Mouse (Mus musculus): ENCODE results near the gene Abtb1. TPM values are rescaled to one million over a fixed set of nuclear protein-coding genes. Genes with fewer than 3 reads are reported as not detected.

The Abtb1 gene
- polyA plus RNA-seq, 1 experiment from 2014 or later: 26.1 TPM

DNA sequence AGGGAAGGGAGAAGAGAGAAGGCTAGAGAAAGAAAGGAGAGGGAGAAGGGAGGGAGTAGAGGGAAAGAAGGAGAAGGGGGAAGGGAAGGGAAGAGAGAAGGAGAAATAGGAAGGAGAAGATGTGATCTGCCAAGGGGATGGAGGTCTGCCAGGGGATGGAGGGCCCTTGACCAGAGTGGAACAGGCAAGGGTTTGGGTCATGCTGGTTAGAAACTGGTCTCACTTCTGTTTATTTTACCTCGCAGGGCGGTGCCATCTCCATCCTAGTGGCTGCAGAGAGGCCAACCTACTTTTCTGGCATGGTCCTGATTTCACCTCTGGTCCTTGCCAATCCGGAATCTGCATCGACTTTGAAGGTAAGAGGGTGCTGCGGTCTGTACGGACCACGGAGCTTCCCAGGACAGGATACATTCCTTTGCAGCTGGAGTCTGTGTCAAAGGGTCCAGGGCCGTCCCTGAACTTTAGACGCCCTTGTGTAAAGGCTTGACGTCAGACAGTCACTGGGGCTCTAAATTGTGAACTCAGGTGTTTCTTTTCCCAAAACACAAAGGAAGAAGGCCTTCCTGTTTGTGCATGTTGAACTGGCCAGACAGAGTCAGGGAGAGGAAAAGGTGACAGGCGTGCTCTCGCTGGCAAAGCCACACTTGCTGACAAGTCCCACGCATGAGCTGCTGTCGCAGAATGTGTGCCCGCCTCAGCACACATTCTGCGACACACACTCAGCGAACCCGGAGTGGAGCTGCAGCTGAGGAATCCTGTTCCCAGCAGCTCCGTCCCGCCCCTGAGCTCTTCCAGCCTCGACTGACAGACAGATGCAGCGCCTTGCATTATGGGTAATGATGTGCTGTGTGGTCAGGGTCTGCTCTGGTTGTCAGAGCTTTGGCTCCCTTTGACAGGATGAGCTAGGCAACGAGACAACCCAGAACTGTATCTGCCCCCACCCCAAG is 32.4 kb downstream of the Abtb1 start:
- no peaks in the 10 kb centered on the region for H3K4me1 ChIP-seq (replicated peaks; ENCODE audit: control insufficient read depth, insufficient read depth)
- H3K9ac ChIP-seq (ENCODE audit: low read length): no peak overlapping the region
- ATAC-seq (ENCODE audit: low FRiP score, low TSS enrichment) (no peak), DNase-seq (ENCODE audit: low spot score) (no peak)
- H3K9me3 ChIP-seq (ENCODE audit: control insufficient read depth, low read length): no peaks in the 10 kb centered on the region
- no peak overlapping the region for H3K4me3 ChIP-seq (ENCODE audit: low read depth, low read length)
- 42% methylated on average over 23 of the region's 23 CpGs for WGBS
- no peaks in the 10 kb centered on the region for H3K27me3 ChIP-seq (ENCODE audit: control insufficient read depth, insufficient read depth, low read length)
- TF ChIP-seq CTCF (IDR thresholded peaks at IDR 0.05; ENCODE audit: low read depth) (no peak), EP300 (optimal IDR thresholded peaks at IDR 0.05) (no peak)
- peak overlapping the region; percentile 35; the same call in 1 of the 2 replicates for H3K27ac ChIP-seq (replicated peaks)
- H3K36me3 ChIP-seq (ENCODE audit: control insufficient read depth, insufficient read depth, low read length): peaks cover 4% of the 10 kb centered on the region; the same call in 1 of the 2 replicates
- no peak overlapping the region for H3K4me2 ChIP-seq (replicated peaks; ENCODE audit: low read depth)

DNA sequence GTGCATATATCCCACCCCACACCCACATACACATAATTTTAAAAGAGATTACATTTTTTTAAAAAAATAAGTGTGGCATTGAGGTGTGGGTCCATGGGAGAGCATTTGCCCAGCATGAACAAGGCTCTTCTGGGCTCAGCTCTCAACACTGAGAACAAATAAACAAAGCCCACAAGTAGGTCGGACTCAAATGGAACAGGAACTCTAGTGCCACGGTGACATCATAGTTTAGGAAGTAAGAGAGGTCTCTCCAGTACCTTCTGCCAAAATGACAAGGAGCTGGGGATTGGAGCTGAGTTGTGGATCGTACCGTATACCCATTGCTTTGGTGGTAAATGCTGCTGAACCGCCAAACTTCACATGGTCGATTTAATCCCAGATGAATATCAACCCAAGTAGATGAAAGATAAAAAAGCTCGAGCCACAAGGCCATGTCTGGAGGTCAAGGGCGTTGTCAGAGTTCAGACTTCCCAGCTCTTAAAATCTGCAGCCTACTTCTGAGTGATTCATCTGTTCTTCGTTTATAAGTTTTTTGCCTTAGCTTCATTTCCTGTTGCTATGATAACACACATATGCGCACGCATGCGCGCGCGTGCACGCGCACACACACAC is 36.7 kb downstream of the Abtb1 start:
- DNase-seq (ENCODE audit: low spot score): no peak
- no peak overlapping the region for H3K4me3 ChIP-seq (ENCODE audit: low read depth, low read length)
- TF ChIP-seq EP300 (optimal IDR thresholded peaks at IDR 0.05) (no peak), CTCF (IDR thresholded peaks at IDR 0.05; ENCODE audit: low read depth) (no peak)
- H3K4me1 ChIP-seq (replicated peaks; ENCODE audit: control insufficient read depth, insufficient read depth): no peaks in the 10 kb centered on the region
- no peak overlapping the region for H3K4me2 ChIP-seq (replicated peaks; ENCODE audit: low read depth)
- 80% methylated on average over 17 of the region's 17 CpGs for WGBS
- H3K36me3 ChIP-seq (ENCODE audit: control insufficient read depth, insufficient read depth, low read length): no peaks in the 10 kb centered on the region
- ATAC-seq (ENCODE audit: low FRiP score, low TSS enrichment): no peak
- H3K9ac ChIP-seq (ENCODE audit: low read length): no peak overlapping the region
- H3K27me3 ChIP-seq (ENCODE audit: control insufficient read depth, insufficient read depth, low read length): no peaks in the 10 kb centered on the region
- H3K9me3 ChIP-seq (ENCODE audit: control insufficient read depth, low read length): no peaks in the 10 kb centered on the region
- no peak overlapping the region for H3K27ac ChIP-seq (replicated peaks)

DNA sequence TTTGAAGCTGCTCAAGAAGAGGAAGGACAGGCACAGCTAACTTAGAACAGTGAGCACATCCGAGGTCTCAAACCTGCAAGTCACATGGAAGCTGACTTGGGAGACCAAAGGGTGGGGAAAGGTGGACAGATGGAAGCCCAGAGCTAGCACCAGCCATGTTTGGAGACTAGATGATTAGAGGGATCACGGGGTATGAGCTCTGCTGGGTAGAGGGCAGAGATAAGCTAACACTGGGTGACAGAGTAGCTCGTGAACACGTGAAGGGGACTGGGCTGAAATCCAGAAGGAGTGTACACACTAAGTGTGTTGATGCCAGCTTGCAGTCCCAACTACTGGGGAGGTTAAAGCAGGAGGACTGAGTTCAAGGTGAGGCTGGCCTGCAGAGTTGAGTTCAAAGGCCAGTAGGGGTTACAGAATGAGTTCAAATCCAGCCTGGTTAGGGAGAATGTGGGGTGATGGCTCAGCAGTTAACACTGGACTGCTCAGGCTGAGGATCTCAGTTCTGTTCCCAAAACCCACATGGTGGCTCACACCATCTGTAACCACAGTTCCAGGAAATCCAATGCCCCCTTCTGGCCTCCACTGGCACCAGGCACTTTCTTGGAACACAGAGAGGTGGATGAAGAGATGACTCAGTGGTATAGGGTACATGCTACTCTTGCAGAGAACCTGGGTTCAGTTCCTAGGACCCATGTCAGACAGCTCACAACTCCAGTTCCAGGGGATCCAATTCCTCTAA is 37.7 kb downstream of the Abtb1 start:
- no peak overlapping the region; the same call in 1 of the 2 replicates for H3K27ac ChIP-seq (replicated peaks)
- no peak for TF ChIP-seq EP300 (optimal IDR thresholded peaks at IDR 0.05)
- peak; percentile 22; the same call in 1 of the 2 replicates for TF ChIP-seq CTCF (IDR thresholded peaks at IDR 0.05; ENCODE audit: low read depth)
- WGBS: 66% methylated on average over 4 of the region's 4 CpGs
- H3K9ac ChIP-seq (ENCODE audit: low read length): no peak overlapping the region
- no peaks in the 10 kb centered on the region for H3K9me3 ChIP-seq (ENCODE audit: control insufficient read depth, low read length)
- DNase-seq (ENCODE audit: low spot score): no peak
- H3K36me3 ChIP-seq (ENCODE audit: control insufficient read depth, insufficient read depth, low read length): no peaks in the 10 kb centered on the region
- ATAC-seq (ENCODE audit: low FRiP score, low TSS enrichment): peak; percentile 32; the same call in 1 of the 2 replicates
- no peaks in the 10 kb centered on the region for H3K4me1 ChIP-seq (replicated peaks; ENCODE audit: control insufficient read depth, insufficient read depth)
- H3K4me2 ChIP-seq (replicated peaks; ENCODE audit: low read depth): no peak overlapping the region
- no peaks in the 10 kb centered on the region for H3K27me3 ChIP-seq (ENCODE audit: control insufficient read depth, insufficient read depth, low read length)
- H3K4me3 ChIP-seq (ENCODE audit: low read depth, low read length): no peak overlapping the region

DNA sequence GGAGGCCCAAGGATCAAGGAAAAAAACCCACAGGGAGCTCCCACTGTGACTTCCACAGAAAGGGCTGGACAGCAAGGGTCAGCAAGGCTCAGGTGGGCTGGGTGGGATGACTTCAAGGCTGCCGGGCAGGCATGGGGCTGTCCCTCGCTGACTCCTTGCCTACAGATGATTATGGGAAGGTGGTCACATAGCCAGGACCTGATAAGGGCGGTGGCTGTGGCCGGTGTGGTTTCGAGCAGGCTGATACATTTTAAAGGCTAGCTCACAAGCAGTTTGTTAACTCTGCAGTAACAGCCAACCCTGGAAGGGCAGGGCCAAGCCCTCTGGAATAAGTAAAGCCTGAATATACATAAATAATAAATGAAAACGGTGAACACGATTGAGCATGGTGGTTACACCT is 38.7 kb downstream of the Abtb1 start:
- Histone ChIP-seq H3K4me1 (replicated peaks; ENCODE audit: control insufficient read depth, insufficient read depth) (no peaks in the 10 kb centered on the region), H3K9ac (ENCODE audit: low read length) (no peak overlapping the region; the same call in 1 of the 2 replicates), H3K27ac (replicated peaks) (no peak overlapping the region), H3K9me3 (ENCODE audit: control insufficient read depth, low read length) (no peaks in the 10 kb centered on the region), H3K36me3 (ENCODE audit: control insufficient read depth, insufficient read depth, low read length) (no peaks in the 10 kb centered on the region), H3K4me3 (ENCODE audit: low read depth, low read length) (no peak overlapping the region), H3K27me3 (ENCODE audit: control insufficient read depth, insufficient read depth, low read length) (no peaks in the 10 kb centered on the region), H3K4me2 (replicated peaks; ENCODE audit: low read depth) (no peak overlapping the region)
- DNase-seq (ENCODE audit: low spot score) (no peak), ATAC-seq (ENCODE audit: low FRiP score, low TSS enrichment) (no peak)
- TF ChIP-seq EP300 (optimal IDR thresholded peaks at IDR 0.05) (no peak), CTCF (IDR thresholded peaks at IDR 0.05; ENCODE audit: low read depth) (no peak)
- WGBS: 59% methylated on average over 7 of the region's 7 CpGs

DNA sequence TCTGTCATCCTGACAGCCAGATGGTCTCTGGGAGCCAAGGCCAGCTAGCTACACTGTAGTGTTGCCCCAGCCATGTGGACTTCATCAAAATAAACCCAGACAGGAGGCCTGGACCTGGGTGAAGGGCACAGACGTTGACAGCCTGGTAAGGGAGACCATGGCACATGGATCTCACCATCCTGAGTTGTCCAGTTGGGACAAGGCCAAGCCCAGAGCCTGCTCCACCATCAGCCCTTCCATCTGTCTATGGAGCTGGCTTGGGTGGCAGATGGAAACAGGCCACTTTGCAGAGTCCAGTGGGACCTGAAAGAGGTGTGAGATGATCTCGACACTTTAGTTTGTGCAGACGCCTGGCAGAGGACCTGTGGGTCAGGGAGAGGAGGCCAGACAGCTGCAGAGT is 41.0 kb downstream of the Abtb1 start:
- Histone ChIP-seq H3K27me3 (ENCODE audit: control insufficient read depth, insufficient read depth, low read length) (no peaks in the 10 kb centered on the region), H3K4me2 (replicated peaks; ENCODE audit: low read depth) (no peak overlapping the region), H3K9me3 (ENCODE audit: control insufficient read depth, low read length) (no peaks in the 10 kb centered on the region), H3K27ac (replicated peaks) (no peak overlapping the region), H3K4me1 (replicated peaks; ENCODE audit: control insufficient read depth, insufficient read depth) (no peaks in the 10 kb centered on the region), H3K36me3 (ENCODE audit: control insufficient read depth, insufficient read depth, low read length) (no peaks in the 10 kb centered on the region), H3K9ac (ENCODE audit: low read length) (no peak overlapping the region), H3K4me3 (ENCODE audit: low read depth, low read length) (no peak overlapping the region)
- TF ChIP-seq EP300 (optimal IDR thresholded peaks at IDR 0.05): no peak
- TF ChIP-seq CTCF (IDR thresholded peaks at IDR 0.05; ENCODE audit: low read depth): no peak
- WGBS: 25% methylated on average over 3 of the region's 3 CpGs
- no peak for DNase-seq (ENCODE audit: low spot score)
- ATAC-seq (ENCODE audit: low FRiP score, low TSS enrichment): no peak
